Mouse (Mus musculus) ES-E14 (cell line): ENCODE data around the gene Krt28. TPM values are rescaled to one million over a fixed set of nuclear protein-coding genes. Genes with fewer than 3 reads are reported as not detected.

Experiments used
- DNase-seq: peaks from one replicate; pipeline ENCODE4 v3.0.0-alpha.2; 2013; ENCODE audit warnings: low read depth, low spot score
- H3K27ac ChIP-seq: 2 replicates; pipeline ENCODE4 v1.5.1; 2012; ENCODE audit warnings: low read depth, mild to moderate bottlenecking, low read length, moderate library complexity, mixed read lengths; ENCODE audit not compliant: poor library complexity, insufficient read depth, severe bottlenecking
- H3K36me3 ChIP-seq: 2 replicates; pipeline ENCODE4 v1.6.1; 2012; ENCODE audit warnings: mild to moderate bottlenecking, low read length, moderate library complexity, mixed read lengths; ENCODE audit not compliant: control insufficient read depth, poor library complexity, insufficient read depth, severe bottlenecking
- H3K4me1 ChIP-seq, 2 experiments: fragments of 150-350 bp in 1 of 2; sonication (generic) in 1 of 2; 2 replicates each; pipeline ENCODE4 v1.6.1; 2012; ENCODE audit warnings: low read length in 2 of 2, mild to moderate bottlenecking in 1 of 2, mixed read lengths in 1 of 2; ENCODE audit not compliant: control insufficient read depth in 2 of 2, insufficient read depth in 2 of 2, poor library complexity in 1 of 2
- H3K4me3 ChIP-seq, 2 experiments: fragments of 150-350 bp in 1 of 2; sonication (generic) in 1 of 2; 2 replicates each; pipeline ENCODE4 v1.5.1; 2012; ENCODE audit warnings: low read length in 2 of 2, low read depth in 1 of 2, mild to moderate bottlenecking in 1 of 2, mixed read lengths in 1 of 2; ENCODE audit not compliant: insufficient read depth in 1 of 2, poor library complexity in 1 of 2, severe bottlenecking in 1 of 2
- H3K9ac ChIP-seq: 2 replicates; pipeline ENCODE4 v1.6.1; 2012; ENCODE audit warnings: low read depth, mild to moderate bottlenecking, low read length, mixed read lengths; ENCODE audit not compliant: poor library complexity, insufficient read depth, severe bottlenecking
- H3K9me3 ChIP-seq: fragments of 150-350 bp; sonication (generic); 2 replicates; pipeline ENCODE4 v1.6.1; 2012; ENCODE audit warnings: low read depth, mild to moderate bottlenecking, low read length; ENCODE audit not compliant: control insufficient read depth, insufficient read depth
- CHD2 ChIP-seq: IDR thresholded peaks from 2 replicates; pipeline ENCODE4 v1.6.1; 2014; ENCODE audit warnings: mild to moderate bottlenecking, low read depth, low read length, inconsistent platforms
- HCFC1 ChIP-seq: IDR thresholded peaks from 2 replicates; pipeline ENCODE4 v1.6.1; 2012; ENCODE audit warnings: low read length, inconsistent platforms, borderline replicate concordance; ENCODE audit not compliant: insufficient read depth
- MAFK ChIP-seq: IDR thresholded peaks from 2 replicates; pipeline ENCODE4 v1.6.1; 2014; ENCODE audit warnings: mild to moderate bottlenecking, low read depth, low read length, inconsistent platforms; ENCODE audit not compliant: insufficient read depth
- ZC3H11A ChIP-seq: IDR thresholded peaks from 2 replicates; pipeline ENCODE4 v1.6.1; 2012; ENCODE audit warnings: low read depth, mild to moderate bottlenecking, inconsistent platforms, low read length, borderline replicate concordance
- ZNF384 ChIP-seq: IDR thresholded peaks from 2 replicates; pipeline ENCODE4 v1.6.1; 2012; ENCODE audit warnings: low read depth, low read length, inconsistent platforms
- in situ Hi-C, 2 experiments: fragments of 600-800 bp; cut with MboI; formaldehyde crosslinking; loops; one replicate each; pipeline ENCODE4 v1.15.1; 2025; ENCODE audit warnings: low sequenced_read_pairs in 2 of 2, inconsistent platforms in 1 of 2; ENCODE audit not compliant: unreplicated experiment in 2 of 2
- total RNA-seq: library from RNA; depleted of rRNA; stranded (reverse); fragments of 300-350 nt; gene quantifications from 2 replicates; pipeline ENCODE4 v1.2.3, GENCODE M21; 2012; rRNA removed

The Krt28 gene
- 0.18 and 0.32 TPM in 2 replicates for total RNA-seq

DNA sequence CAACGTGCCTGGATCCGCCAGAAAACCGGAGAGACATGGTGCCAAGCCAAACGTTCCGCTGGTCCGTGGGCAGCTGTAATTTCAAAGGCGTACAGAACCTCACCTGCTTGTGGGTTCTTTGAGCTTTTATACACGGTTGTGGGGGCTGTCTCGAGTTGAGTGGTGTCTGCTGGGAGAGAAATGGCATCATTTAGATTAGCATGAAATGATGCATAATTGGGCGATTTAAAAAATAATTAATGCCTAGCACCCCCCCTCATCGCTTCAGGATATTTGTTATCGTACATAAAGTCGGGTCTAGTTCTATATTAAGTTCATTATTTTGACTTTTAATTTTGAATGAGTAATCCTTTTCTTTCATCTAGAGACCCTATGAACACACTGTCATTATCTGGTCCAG is at the start of gene Krt28:
Krt28 (minus strand) TSS at position 101 of the 400 bp plus-strand sequence.
- no peaks in the 10 kb centered on the region for H3K9me3 ChIP-seq
- in situ Hi-C loops, result loop anchor here in 1 of 2 experiments (25.0 kb wide), 1 partner anchor 912 kb away; no protein-coding TSS in a partner anchor
- no peak within 1 kb of the TSS for H3K9ac ChIP-seq
- H3K36me3 ChIP-seq, result no peaks in the 10 kb centered on the region
- H3K4me3 ChIP-seq, result peak within 1 kb of the TSS; percentile 6 to 40; a peak in 2 of 4 replicates
- H3K4me1 ChIP-seq, result peaks cover 0 to 2% of the 10 kb centered on the region in 2 experiments; a peak in 1 of 4 replicates
- TF ChIP-seq ZC3H11A (no peak), MAFK (no peak), ZNF384 (no peak), CHD2 (no peak), HCFC1 (no peak)
- no peak within 1 kb of the TSS for H3K27ac ChIP-seq
- no peak for DNase-seq

DNA sequence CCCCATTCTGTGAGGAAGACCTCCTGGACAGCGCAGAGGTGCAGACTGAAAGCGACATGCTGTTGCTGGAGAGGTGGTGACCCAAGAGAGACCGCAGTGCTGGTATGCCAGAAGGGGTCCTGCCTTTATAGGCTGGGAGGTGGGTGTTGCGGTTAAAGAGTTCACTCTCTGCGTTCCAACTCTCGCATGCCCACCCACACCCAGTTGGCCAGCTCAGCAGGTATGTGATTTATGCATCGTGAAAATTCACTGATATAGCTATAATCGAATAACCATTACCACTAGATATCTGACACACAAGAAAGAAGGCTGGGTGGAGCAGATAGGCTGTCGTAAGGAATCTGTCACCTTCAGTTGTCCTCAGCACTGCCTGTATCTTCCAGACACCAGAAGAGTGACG is 47.5 kb upstream of the Krt28 start, which contains the start of gene Krt12:
Krt12 (minus strand) TSS at position 101 of the 400 bp plus-strand sequence.
- no peaks in the 10 kb centered on the region for H3K9me3 ChIP-seq
- in situ Hi-C loops, result no loop called here
- H3K9ac ChIP-seq, result peak within 1 kb of the TSS; percentile 27; the same call in 1 of the 2 replicates
- H3K36me3 ChIP-seq, result no peaks in the 10 kb centered on the region
- peak within 1 kb of the TSS; percentile 42 to 60; a peak in 3 of 4 replicates for H3K4me3 ChIP-seq
- no peak within 1 kb of the TSS for H3K27ac ChIP-seq
- H3K4me1 ChIP-seq, result no peaks in the 10 kb centered on the region
- no peak for DNase-seq
- no peak for TF ChIP-seq MAFK
- no peak for TF ChIP-seq ZNF384
- no peak for TF ChIP-seq HCFC1
- no peak for TF ChIP-seq CHD2
- TF ChIP-seq ZC3H11A, result no peak

DNA sequence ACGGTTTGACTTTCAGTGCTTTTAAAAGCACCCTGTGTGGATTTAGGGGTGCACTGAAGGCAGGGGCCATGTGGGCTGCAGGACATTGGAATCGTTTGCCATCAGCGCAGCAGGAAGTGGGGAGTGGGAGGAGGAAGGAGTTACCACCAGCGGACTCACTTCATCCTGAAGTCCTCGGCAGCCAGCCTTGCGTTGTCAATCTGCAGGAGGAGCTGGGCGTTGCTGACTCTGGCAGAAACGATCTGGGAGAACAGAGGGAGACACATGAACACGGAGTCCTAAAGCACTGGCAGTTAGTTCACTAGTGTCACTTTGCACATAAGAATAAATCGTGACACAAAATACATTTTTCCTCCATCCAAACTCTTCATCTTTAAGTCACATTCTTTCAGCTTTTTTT is 45.9 kb upstream of the Krt28 start:
- no peaks in the 10 kb centered on the region for H3K36me3 ChIP-seq
- H3K9me3 ChIP-seq, result no peaks in the 10 kb centered on the region
- no peak overlapping the region for H3K9ac ChIP-seq
- DNase-seq, result no peak
- H3K27ac ChIP-seq, result no peak overlapping the region
- no peak overlapping the region for H3K4me3 ChIP-seq
- TF ChIP-seq ZNF384 (peak; percentile 42; the same call in 1 of the 2 replicates), HCFC1 (no peak)
- in situ Hi-C loops, result no loop called here
- no peaks in the 10 kb centered on the region for H3K4me1 ChIP-seq

DNA sequence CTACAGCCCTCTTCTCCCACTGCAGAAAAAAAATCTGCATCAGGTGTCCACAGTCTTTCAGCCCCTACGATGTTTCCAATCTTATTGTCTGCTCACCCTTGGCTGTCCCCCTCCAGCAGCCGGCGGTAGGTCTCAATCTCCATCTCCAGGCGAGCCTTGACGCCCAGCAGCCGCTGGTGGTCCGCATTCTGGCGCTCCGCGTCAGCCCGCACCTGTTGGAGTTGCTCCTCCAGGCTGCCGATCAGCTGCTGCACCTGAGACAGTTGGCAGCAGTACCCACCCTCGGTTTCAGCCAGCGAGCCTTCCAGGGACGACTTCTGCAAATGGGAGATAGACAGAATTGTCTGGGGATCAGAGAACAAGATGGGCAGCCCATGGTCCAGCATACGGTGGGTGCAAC is 43.1 kb upstream of the Krt28 start:
- Histone ChIP-seq H3K4me3 (no peak overlapping the region), H3K36me3 (no peaks in the 10 kb centered on the region), H3K9me3 (no peaks in the 10 kb centered on the region), H3K27ac (no peak overlapping the region), H3K4me1 (no peaks in the 10 kb centered on the region), H3K9ac (no peak overlapping the region)
- DNase-seq, result no peak
- TF ChIP-seq CHD2, result no peak
- no peak for TF ChIP-seq MAFK
- TF ChIP-seq ZC3H11A, result no peak
- no peak for TF ChIP-seq ZNF384
- TF ChIP-seq HCFC1, result no peak
- in situ Hi-C loops, result no loop called here

DNA sequence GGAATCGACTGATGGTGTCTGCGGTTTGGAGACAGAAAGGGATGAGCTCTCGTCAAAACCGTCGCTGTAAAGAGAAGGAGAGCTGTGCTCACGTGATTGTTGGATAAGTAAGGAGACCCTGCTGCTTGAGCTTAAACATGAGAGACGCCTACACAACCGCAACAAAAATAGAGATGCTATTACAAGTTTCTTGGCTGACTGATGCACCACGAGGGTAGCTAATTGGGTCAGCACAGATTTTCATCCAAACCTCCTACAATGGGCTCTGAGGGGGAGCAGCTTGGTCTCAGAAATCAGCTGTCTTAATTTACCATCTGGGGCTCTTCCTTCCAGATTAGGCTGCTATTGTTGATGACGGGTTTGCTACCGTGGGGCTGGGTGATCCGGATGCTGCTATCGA is 42.2 kb upstream of the Krt28 start:
- Histone ChIP-seq H3K9me3 (no peaks in the 10 kb centered on the region), H3K36me3 (no peaks in the 10 kb centered on the region), H3K4me3 (no peak overlapping the region), H3K27ac (no peak overlapping the region), H3K9ac (no peak overlapping the region), H3K4me1 (no peaks in the 10 kb centered on the region)
- DNase-seq, result no peak
- in situ Hi-C loops, result no loop called here
- TF ChIP-seq HCFC1, result no peak
- no peak for TF ChIP-seq ZC3H11A
- no peak for TF ChIP-seq ZNF384
- no peak for TF ChIP-seq CHD2
